Mouse (Mus musculus) frontal cortex, postnatal 10 days (tissue): ENCODE results near the gene Vmn1r137.
"Not testable (repeated sequence)": the region's sequence is repeated elsewhere in the genome, so short reads cannot be mapped to it uniquely, and the experiment has no call there.

Source experiments
- DNase-seq, 2 experiments: peaks; one replicate each; pipeline ENCODE4 v3.0.0; 2022; ENCODE audit warnings: low spot score in 2 of 2, mixed read lengths in 1 of 2

Vmn1r137 gene

GRCm38 (mm10) chr7:21994287-21994686 is at the start of gene Vmn1r137:
Vmn1r137 (plus strand) TSS chr7:21994587.
- DNase-seq = not testable (repeated sequence)

- not testable (repeated sequence) for DNase-seq
Measured at GRCm38 (mm10) chr7:22028797-22029196, 34.4 kb downstream of the Vmn1r137 start, which contains the start of gene Vmn1r138. Vmn1r138 (minus strand) TSS chr7:22028897.
